Mouse (Mus musculus) left cerebral cortex, adult 2 months (tissue): Measurements from ENCODE around the gene Zbtb46. TPM values are rescaled to one million over a fixed set of nuclear protein-coding genes. Genes with fewer than 3 reads are reported as not detected.

ENCODE experiments used
- DNase-seq, 2 experiments: peaks; one replicate each; pipeline ENCODE4 v3.0.0; 2021 to 2022; ENCODE audit warnings: low spot score in 2 of 2, mixed read lengths in 1 of 2; ENCODE audit errors: extremely low spot score in 1 of 2
- H3K27ac ChIP-seq: fragments of 200-600 bp; 2 replicates; pipeline ENCODE4 v1.8.1; 2022
- H3K4me3 ChIP-seq: fragments of 200-600 bp; 2 replicates; pipeline ENCODE4 v1.8.1; 2022
- CTCF ChIP-seq: fragments of 200-600 bp; IDR thresholded peaks from 2 replicates; pipeline ENCODE4 v1.8.1; 2022; ENCODE audit warnings: antibody characterized with exemption, mild to moderate bottlenecking, moderate library complexity
- intact Hi-C: fragments of 180-260 bp; cut with DNase I; formaldehyde crosslinking; loops from one replicate; pipeline ENCODE4 v1.15.1; 2025
- total RNA-seq, 2 experiments: library from RNA; stranded (reverse); gene quantifications; 2 replicates each; pipeline ENCODE4 v1.2.3; 2021

The Zbtb46 gene
- total RNA-seq, 2 experiments from 2014 or later = 12.0 to 13.7 TPM

DNA sequence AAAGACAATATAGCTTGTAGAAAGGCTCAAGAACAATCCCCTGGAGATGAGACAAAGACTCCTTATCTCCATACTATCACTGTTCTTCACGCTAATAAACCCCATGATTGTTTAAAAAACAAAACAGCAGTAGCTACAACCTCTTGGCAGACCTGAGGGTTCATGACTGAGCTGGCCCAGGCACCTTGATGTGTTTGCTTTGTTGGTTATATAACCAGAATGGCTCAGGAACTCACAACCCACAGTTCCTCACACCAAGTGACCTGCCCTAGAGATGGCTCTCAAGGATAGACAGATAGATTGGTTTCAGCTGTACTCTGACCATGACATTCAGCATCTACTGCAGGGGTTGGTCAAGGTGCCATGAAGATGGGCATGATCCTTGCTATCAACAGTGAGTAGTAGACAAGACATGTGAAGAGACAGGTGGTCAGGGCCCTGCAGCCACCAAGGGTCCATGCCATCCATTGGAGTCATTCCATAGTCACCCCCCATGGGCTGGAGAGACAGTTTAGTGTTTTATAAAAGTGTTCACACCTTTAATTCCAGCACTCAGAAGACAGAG is 2.4 kb upstream of the Zbtb46 start:
- no peak overlapping the region for H3K27ac ChIP-seq
- no peak overlapping the region for H3K4me3 ChIP-seq
- no peak for TF ChIP-seq CTCF
- intact Hi-C loops = no loop called here
- no peak for DNase-seq

DNA sequence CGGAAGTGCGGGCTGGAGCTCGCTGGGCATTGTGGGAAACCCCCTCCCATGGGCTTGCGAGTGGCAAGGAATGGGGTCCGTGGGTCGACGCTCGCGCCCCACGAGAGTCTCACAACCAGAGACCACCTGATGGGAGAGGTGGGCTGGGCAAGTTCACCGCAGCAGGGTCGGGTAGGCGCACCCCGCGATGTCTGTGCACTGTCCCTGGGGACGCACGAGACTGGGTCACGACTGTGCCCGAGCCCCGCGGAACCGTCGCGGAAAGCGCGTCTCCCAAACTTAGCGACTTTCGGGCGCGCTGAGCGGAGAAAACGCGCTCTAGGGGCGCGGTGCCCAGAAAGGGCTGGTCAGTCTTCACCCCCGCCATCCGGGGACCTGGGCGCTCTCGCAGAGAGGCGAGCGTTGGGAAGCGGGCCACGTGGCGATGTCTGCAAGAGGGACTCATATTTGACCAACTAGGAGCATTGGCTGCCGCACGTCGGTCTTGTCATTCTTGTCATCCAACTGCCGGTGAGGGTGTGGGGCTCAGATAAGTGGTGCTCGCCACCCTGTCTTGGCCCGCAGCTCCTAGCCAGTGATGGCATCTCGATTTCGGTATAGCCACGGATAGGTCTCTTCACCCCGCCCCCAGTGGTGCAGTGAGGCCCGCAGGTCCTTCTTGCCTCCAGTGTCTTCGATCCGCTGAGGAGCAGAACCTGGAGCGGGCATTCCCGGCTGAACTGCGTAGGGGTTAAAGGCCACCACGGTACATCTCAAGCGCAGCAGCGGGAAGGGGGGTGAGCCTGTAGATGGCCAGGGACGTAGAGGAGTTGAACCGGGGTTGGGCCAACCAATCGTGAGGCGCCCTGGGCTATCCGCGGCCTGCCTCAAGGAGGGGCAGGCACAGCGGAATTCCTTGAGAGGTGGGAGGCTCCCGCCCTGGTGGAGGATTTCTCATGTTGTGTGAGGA is 721 bp upstream of the Zbtb46 start:
- intact Hi-C loops = loop anchor here (2.0 kb wide), 2 partner anchors 39 to 61 kb away; partner anchors contain the start of gene Dnajc5
- DNase-seq = peak; percentile 24 to 40
- peak overlapping the region; percentile 47 for H3K27ac ChIP-seq
- peak overlapping the region; percentile 64 for H3K4me3 ChIP-seq
- TF ChIP-seq CTCF = no peak

- Histone ChIP-seq H3K4me3 (peak overlapping the region; percentile 93), H3K27ac (peak overlapping the region; percentile 79)
- peak in 1 of 2 experiments; percentile 11 for DNase-seq
- TF ChIP-seq CTCF = no peak
- intact Hi-C loops = loop anchor here (1.0 to 2.0 kb wide), 3 partner anchors 35 to 62 kb away; partner anchors contain the start of genes Abhd16b and Dnajc5
Measured at GRCm38 (mm10) chr2:181458411-181459152, 644 bp downstream of the Zbtb46 start.

DNA sequence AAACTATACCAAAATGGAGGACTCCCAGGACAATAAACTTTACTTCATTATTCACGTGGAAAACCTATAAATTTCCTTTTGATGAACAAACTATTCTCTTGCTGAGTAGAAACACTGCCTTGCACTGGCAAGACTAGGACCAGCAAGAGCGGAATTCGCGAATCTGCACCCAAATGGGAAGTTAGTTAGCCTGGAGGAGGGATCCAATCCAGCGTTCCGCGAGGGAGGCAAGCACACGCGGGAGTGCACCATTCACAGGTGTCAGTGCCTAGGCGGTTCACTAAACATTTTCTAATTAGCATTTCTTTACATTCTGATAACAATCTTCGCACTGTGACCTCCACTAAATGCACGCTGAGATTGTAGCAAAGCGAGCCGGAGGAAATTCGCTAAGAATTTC is 1.4 kb downstream of the Zbtb46 start:
- Histone ChIP-seq H3K4me3 (peak overlapping the region; percentile 93), H3K27ac (no peak overlapping the region)
- peak in 1 of 2 experiments; percentile 13 for DNase-seq
- intact Hi-C loops = loop anchor here (1.0 to 2.0 kb wide), 3 partner anchors 35 to 63 kb away; partner anchors contain the start of genes Abhd16b and Dnajc5
- TF ChIP-seq CTCF = no peak

DNA sequence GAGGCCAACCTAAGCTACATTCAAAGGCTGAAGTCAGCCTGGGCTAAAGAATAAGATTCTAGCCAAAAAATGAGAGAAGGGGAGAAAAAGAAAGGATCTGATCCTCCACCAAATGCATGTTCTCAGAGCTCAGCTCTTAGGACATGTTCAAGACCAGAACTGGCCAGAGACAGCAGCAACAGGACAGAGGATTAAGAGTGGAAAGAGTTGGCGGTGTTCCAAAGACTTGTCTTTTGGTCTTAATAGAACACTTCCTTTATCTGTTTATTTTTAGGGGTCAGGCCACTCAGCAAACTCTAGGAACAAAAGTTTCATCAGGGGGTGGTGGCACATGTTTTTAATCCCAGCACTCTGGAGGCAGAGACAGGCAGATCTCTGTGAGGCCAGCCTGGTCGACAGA is 3.3 kb downstream of the Zbtb46 start:
- Histone ChIP-seq H3K27ac (no peak overlapping the region), H3K4me3 (no peak overlapping the region)
- no peak for DNase-seq
- intact Hi-C loops = no loop called here
- no peak for TF ChIP-seq CTCF

DNA sequence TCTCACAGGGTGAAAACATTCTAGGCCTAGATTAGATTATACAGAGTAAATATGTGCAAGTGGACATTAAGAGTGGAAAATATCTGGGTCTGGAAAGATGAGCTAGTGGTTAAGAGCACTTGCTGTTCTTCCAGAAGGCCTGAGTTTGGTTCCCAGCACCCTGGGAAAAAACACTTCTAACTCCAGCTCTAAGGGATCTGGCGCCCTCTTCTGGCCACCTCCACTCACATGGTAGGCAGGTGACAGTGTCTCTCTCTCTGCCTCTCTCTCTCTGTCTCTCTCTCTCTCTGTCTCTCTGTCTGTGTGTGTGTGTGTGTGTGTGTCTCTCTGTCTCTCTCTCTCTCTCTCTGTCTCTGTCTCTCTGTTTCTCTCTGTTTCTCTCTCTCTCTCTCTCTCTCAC is 6.0 kb downstream of the Zbtb46 start:
- no peak; the same call in none of the 2 replicates for TF ChIP-seq CTCF
- intact Hi-C loops = no loop called here
- Histone ChIP-seq H3K4me3 (no peak overlapping the region), H3K27ac (no peak overlapping the region)
- no peak for DNase-seq

DNA sequence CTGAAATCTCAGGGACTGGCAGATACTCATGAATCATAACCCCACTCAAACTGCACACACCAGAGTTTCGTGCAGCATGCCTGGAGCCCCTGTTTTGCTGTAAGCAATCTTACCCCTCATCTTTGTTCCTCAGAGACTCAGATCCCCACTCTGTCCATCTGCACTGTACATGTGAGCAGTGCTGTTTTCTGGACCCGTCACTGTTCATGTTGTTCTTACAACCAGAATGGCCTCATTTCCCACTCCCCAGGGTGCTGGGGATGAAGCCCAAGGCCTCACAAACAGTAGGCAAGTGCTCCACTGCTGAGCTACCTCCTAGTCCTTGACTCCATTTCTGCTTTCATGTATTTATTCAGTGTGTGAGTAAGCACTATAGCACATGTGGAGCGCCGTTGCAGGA is 7.0 kb downstream of the Zbtb46 start:
- Histone ChIP-seq H3K4me3 (no peak overlapping the region), H3K27ac (no peak overlapping the region)
- no peak for DNase-seq
- no peak for TF ChIP-seq CTCF
- intact Hi-C loops = no loop called here

GRCm38 (mm10) chr2:181443016-181443415 is 16.2 kb downstream of the Zbtb46 start:
- no peak for DNase-seq
- Histone ChIP-seq H3K27ac (no peak overlapping the region), H3K4me3 (no peak overlapping the region)
- no peak for TF ChIP-seq CTCF
- intact Hi-C loops = no loop called here

DNA sequence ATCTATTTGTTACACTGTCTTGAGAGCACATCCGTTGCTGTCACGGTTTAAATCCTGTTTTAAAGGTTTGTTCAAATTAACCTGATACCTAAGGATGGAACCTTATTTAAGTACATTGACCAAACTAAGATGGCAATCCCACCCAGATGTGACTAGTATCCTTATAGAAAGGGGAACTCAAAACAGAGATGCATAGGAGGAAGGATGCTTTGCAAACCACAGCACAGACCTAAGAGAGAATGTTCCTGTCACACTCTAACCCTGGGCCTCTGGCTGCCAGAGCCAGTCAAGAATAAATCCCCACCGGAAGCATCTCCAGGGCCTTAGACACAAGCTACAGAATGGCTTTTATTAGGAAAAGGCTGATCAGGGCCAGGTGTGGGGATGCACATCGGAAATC is 21.1 kb downstream of the Zbtb46 start:
- no peak for DNase-seq
- intact Hi-C loops = no loop called here
- no peak overlapping the region for H3K27ac ChIP-seq
- no peak for TF ChIP-seq CTCF
- H3K4me3 ChIP-seq = no peak overlapping the region

DNA sequence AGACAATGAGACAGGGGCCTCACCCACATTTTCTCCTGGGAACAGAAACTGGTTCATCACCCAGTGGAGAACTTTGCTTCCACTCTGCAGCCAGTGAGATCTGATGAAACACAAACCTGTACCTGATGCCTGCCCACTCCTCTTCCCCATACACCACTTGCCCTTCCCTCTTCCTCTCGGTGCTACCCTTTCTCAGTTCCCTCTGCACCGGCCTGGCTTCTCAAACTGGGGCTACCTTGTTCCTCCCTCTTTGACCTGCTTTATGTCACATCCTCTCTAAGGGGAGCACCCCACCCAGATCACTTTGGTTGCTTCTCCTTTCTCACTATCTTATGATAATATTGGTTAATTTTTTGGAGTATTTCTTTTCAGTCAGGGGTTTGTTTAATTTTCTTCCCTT is 23.0 kb downstream of the Zbtb46 start:
- no peak for TF ChIP-seq CTCF
- DNase-seq = no peak
- intact Hi-C loops = no loop called here
- Histone ChIP-seq H3K27ac (no peak overlapping the region), H3K4me3 (no peak overlapping the region)

DNA sequence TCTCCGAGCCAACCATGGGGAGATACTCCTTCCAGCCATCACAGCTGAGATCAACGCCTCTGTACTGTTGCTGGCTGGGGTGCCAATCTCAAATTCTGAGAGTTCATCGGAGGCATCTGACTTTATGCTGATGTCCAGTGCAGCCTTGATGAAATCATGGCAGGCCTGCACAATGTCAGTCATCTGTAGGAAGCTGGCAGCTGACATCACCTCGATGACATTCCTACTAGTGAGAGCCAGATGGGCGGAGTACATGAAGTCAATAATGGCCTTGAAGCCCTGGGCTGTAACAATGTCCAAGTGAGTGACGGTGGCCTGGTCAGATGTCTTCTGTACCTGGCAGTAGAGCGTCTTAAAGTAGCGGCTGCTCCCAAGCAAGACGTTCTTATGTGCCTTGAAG is 35.4 kb downstream of the Zbtb46 start:
- Histone ChIP-seq H3K27ac (no peak overlapping the region), H3K4me3 (no peak overlapping the region)
- no peak for DNase-seq
- intact Hi-C loops = no loop called here
- TF ChIP-seq CTCF = no peak
